8 mouse cellular contexts compared by ENCODE assay signal in the genomic region with DNA sequence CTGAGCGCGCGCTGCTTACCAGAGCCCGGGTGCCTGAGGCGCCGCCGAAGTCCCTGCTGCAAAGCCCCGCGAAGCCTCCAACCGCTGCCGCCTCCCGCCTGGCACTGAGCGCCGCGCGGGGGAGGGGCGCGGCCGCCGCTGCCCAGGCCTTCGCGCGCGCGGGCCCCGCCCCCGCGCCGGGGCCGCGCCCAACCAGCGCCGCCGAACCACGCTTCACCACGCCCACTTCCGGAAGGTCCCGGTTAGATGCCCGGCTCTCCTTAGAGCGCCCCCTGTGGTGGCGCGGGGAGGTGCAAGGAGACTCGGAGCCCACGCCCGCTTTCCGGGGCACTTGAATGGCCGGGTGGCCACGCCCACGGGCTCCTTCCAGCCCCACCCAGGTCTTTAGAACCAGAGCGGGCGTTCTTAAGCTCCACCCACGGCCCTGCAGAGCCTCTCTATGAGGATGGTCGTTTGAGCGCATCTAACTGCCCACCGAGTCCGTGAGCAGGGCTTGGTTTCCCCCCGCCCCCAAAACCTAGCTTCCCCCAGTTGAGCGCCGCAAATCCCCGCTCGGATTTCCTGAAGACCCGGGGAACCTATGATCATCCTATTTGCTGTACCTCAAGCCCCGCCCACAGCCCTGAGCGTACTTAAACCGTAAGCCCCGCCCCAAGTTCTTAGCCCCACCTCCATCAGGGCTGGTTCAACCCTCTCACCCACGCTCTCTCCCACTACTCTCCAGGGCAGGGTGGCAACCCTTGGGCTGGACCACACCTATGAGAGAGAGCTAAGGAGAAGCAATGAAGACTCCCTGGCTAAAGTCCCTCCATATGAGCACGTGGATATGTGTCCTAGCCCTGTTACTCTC. TPM values are rescaled to one million over a fixed set of nuclear protein-coding genes. Genes with fewer than 3 reads are reported as not detected.
A peak's percentile ranks its signal among the peaks of the same experiment; 100 is the strongest.
DNase-seq lines count a peak whose midpoint lies in the region; ATAC-seq and TF ChIP-seq lines count a peak whose summit lies in the region.

A gene (minus strand): TSS at position 167 of the 850 bp plus-strand sequence.

- H3K9ac ChIP-seq in hindbrain, postnatal 0 days (replicated peaks; ENCODE audit: low read length) = peak within 1 kb of the TSS; percentile 98

- no peaks in the 10 kb centered on the region for H3K27me3 ChIP-seq in hindbrain, postnatal 0 days (ENCODE audit: insufficient read depth, low read length)

- intact Hi-C loops in gastrocnemius, adult 2 months (cut with DNase I) = loop anchor here (1.0 to 2.0 kb wide), 2 partner anchors 45 to 54 kb away; no protein-coding TSS in a partner anchor
- intact Hi-C loops in left cerebral cortex, adult 2 months (cut with DNase I) = loop anchor here (5.0 kb wide), 2 partner anchors 43 to 658 kb away; a partner anchor contains a TSS

- H3K36me3 ChIP-seq in hindbrain, postnatal 0 days (ENCODE audit: insufficient read depth, low read length) = no peaks in the 10 kb centered on the region

- peak within 1 kb of the TSS; percentile 95 for H3K4me3 ChIP-seq in gastrocnemius, adult 2 months
- peak within 1 kb of the TSS; percentile 84 for H3K4me3 ChIP-seq in hindbrain, postnatal 0 days (ENCODE audit: low read length)
- peak within 1 kb of the TSS; percentile 72 for H3K4me3 ChIP-seq in left cerebral cortex, adult 2 months

- peak within 1 kb of the TSS; percentile 83 for H3K4me2 ChIP-seq in hindbrain, postnatal 0 days (ENCODE audit: low read depth, low read length)

- WGBS in hindbrain, postnatal 0 days = 1% methylated on average over 67 of the region's 68 CpGs

- peak; percentile 98 for DNase-seq in ZHBTc4 (ENCODE audit: low read depth, low spot score)
- peak; percentile 99 for DNase-seq in gastrocnemius, adult 2 months
- peak; percentile 98 for DNase-seq in hindbrain, postnatal 0 days (ENCODE audit: low spot score)
- peak; percentile 98 for DNase-seq in left cerebral cortex, adult 2 months (ENCODE audit: extremely low spot score in 1 of 2, low spot score in 2 of 2)
- DNase-seq in right cerebral cortex, adult 2 months (ENCODE audit: low spot score in 2 of 2) = peak; percentile 96 to 97
- peak; percentile 100 for DNase-seq in urinary bladder, postnatal 14 days (ENCODE audit: low spot score)

- H3K4me1 ChIP-seq in hindbrain, postnatal 0 days (ENCODE audit: insufficient read depth, low read length) = peaks cover 14% of the 10 kb centered on the region; the same call in 1 of the 2 replicates

- H3K9me3 ChIP-seq in hindbrain, postnatal 0 days (ENCODE audit: low read length) = no peaks in the 10 kb centered on the region

- TF ChIP-seq CTCF in gastrocnemius, adult 2 months (IDR thresholded peaks at IDR 0.05) = peak; percentile 95
- TF ChIP-seq CTCF in hindbrain, postnatal 0 days (IDR thresholded peaks at IDR 0.05; ENCODE audit: low read depth) = peak; percentile 84
- TF ChIP-seq CTCF in left cerebral cortex, adult 2 months (IDR thresholded peaks at IDR 0.05) = peak; percentile 94

- ATAC-seq in common myeloid progenitor, adult 5-6 weeks (replicated peaks; ENCODE audit: low read depth, poor library complexity, severe bottlenecking) = peak; percentile 76
- peak; percentile 92 for ATAC-seq in hindbrain, postnatal 0 days
- ATAC-seq in megakaryocyte, adult 5-6 weeks (ENCODE audit: poor library complexity, severe bottlenecking) = peak; percentile 76

- peak within 1 kb of the TSS; percentile 93 for H3K27ac ChIP-seq in gastrocnemius, adult 2 months
- peak within 1 kb of the TSS; percentile 97 for H3K27ac ChIP-seq in hindbrain, postnatal 0 days
- H3K27ac ChIP-seq in left cerebral cortex, adult 2 months = peak within 1 kb of the TSS; percentile 90

RNA-seq across cellular contexts. Expression of the gene that starts here (rescaled TPM):
- 92.4 and 106 TPM in 2 replicates for total RNA-seq in common myeloid progenitor, adult 5-6 weeks (2017)
- total RNA-seq in gastrocnemius, adult 2 months (2021) = 10 to 100 TPM in 1 of 2 experiments, 1 to 10 TPM in 1; 7.8 to 11.8 TPM
- total RNA-seq in hindbrain, postnatal 0 days (2014; rRNA removed) = 151 and 159 TPM in 2 replicates
- polyA plus RNA-seq in hindbrain, postnatal 0 days (2015; fragmentation: Nextera tagmentation; extraction: Ambion mirVana) = 140 and 149 TPM in 2 replicates
- total RNA-seq in left cerebral cortex, adult 2 months (2021) = 10 to 100 TPM; 77.9 to 84.3 TPM
- 93.2 and 103 TPM in 2 replicates for total RNA-seq in megakaryocyte, adult 5-6 weeks (2015)
- 141 and 145 TPM in 2 replicates for total RNA-seq in megakaryocyte, adult 5-6 weeks (2017)

Comparison
In these comparisons a context has a peak if more than half of its experiments do, and no peak if none do; other contexts are left out.
1. Peak in every context shown above with its lines: DNase-seq, ATAC-seq, H3K4me3 ChIP-seq and H3K27ac ChIP-seq.